Mouse (Mus musculus): ENCODE data around the gene Ick. TPM values are rescaled to one million over a fixed set of nuclear protein-coding genes. Genes with fewer than 3 reads are reported as not detected.
"Not testable (repeated sequence)": the region's sequence is repeated elsewhere in the genome, so short reads cannot be mapped to it uniquely, and the experiment has no call there.

Gene Ick
- polyA plus RNA-seq, 1 experiment = 16.9 TPM

DNA sequence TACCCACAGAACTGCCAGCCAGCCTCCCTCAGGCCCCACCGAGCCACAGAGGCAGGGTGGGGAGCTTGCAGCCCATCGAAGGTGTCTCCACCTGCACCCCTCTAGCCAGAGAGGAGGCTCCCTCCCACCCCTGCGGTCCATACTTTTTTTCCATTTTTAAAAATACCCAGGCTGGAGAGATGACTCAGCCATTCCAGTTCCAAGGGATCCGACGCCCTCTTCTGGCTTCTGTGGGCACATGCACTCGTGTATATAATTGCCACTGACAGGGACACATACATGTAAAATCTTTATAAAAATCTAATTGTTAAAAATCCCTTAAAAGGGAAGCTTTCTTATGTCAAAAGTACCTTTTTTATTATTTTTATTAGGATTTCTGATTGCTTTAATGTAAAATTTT lies 59.9 kb downstream of the Ick start:
- WGBS = 96% methylated on average over 6 of the region's 6 CpGs
- no peak for TF ChIP-seq POLR2A (IDR thresholded peaks at IDR 0.05; ENCODE audit: borderline replicate concordance, insufficient read depth, low read length)
- TF ChIP-seq CTCF (IDR thresholded peaks at IDR 0.05; ENCODE audit: borderline replicate concordance, insufficient read depth, low read depth, low read length) = 0 out of 2 replicates have a peak, but pooled peaks have one; percentile 12

GRCm38 (mm10) chr9:78174016-78174415 lies 65.0 kb downstream of the Ick start:
- no peaks in the 10 kb centered on the region for H3K27me3 ChIP-seq (ENCODE audit: control insufficient read depth, insufficient read depth, low read length)
- H3K27ac ChIP-seq (ENCODE audit: insufficient read depth, low read length) = no peak overlapping the region
- no peak for DNase-seq
- TF ChIP-seq CTCF (IDR thresholded peaks at IDR 0.05; ENCODE audit: borderline replicate concordance, insufficient read depth, low read depth, low read length) (no peak), POLR2A (IDR thresholded peaks at IDR 0.05; ENCODE audit: borderline replicate concordance, insufficient read depth, low read length) (no peak)
- 27% methylated on average over 1 of the region's 1 CpGs for WGBS
- no peaks in the 10 kb centered on the region; the same call in 1 of the 2 replicates for H3K4me1 ChIP-seq (ENCODE audit: control insufficient read depth, insufficient read depth, low read length)
- H3K4me3 ChIP-seq (replicated peaks; ENCODE audit: insufficient read depth, low read depth, low read length) = no peak overlapping the region

More for the DNA sequence above, 59.9 kb downstream of the Ick start:
- no peak overlapping the region for H3K27ac ChIP-seq (ENCODE audit: insufficient read depth, low read length)
- no peak for DNase-seq
- no peaks in the 10 kb centered on the region for H3K27me3 ChIP-seq (ENCODE audit: control insufficient read depth, insufficient read depth, low read length)
- H3K4me1 ChIP-seq (ENCODE audit: control insufficient read depth, insufficient read depth, low read length) = no peaks in the 10 kb centered on the region
- no peak overlapping the region for H3K4me3 ChIP-seq (replicated peaks; ENCODE audit: insufficient read depth, low read depth, low read length)

DNA sequence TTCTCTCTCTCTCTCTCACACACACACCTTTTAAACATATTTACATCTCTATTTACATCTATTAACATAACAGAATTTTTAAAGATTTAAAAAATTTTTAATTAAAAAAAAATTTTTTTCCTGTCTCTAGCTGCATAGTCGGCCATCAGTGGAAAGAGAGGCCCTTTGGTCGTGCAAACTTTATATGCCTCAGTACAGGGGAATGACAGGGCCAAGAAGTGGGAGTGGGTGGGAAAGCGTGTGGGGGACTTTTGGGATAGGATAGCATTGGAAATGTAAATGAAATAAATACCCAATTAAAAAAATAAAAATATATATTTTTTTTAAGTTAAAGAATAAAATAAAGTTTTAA lies 65.9 kb downstream of the Ick start:
- not testable (repeated sequence) for H3K27me3 ChIP-seq (ENCODE audit: control insufficient read depth, insufficient read depth, low read length)
- 22% methylated on average over 3 of the region's 3 CpGs for WGBS

GRCm38 (mm10) chr9:78175277-78176200 lies 66.5 kb downstream of the Ick start:
- Histone ChIP-seq H3K4me1 (ENCODE audit: control insufficient read depth, insufficient read depth, low read length) (no peaks in the 10 kb centered on the region; the same call in 1 of the 2 replicates), H3K27me3 (ENCODE audit: control insufficient read depth, insufficient read depth, low read length) (no peaks in the 10 kb centered on the region), H3K27ac (ENCODE audit: insufficient read depth, low read length) (peak overlapping the region; percentile 92), H3K4me3 (replicated peaks; ENCODE audit: insufficient read depth, low read depth, low read length) (peak overlapping the region; percentile 88)
- under 1% methylated on average over 53 of the region's 58 CpGs for WGBS
- TF ChIP-seq CTCF (IDR thresholded peaks at IDR 0.05; ENCODE audit: borderline replicate concordance, insufficient read depth, low read depth, low read length) (no peak), POLR2A (IDR thresholded peaks at IDR 0.05; ENCODE audit: borderline replicate concordance, insufficient read depth, low read length) (peak; percentile 96)
- DNase-seq = peak; percentile 97

More for the DNA sequence above, 65.9 kb downstream of the Ick start:
- not testable (repeated sequence) for DNase-seq; H3K27ac ChIP-seq (ENCODE audit: insufficient read depth, low read length); H3K4me3 ChIP-seq (replicated peaks; ENCODE audit: insufficient read depth, low read depth, low read length); H3K4me1 ChIP-seq (ENCODE audit: control insufficient read depth, insufficient read depth, low read length)

- H3K4me1 ChIP-seq (ENCODE audit: control insufficient read depth, insufficient read depth, low read length) = no peaks in the 10 kb centered on the region; the same call in 1 of the 2 replicates
- WGBS = under 1% methylated on average over 22 of the region's 22 CpGs
- no peaks in the 10 kb centered on the region for H3K27me3 ChIP-seq (ENCODE audit: control insufficient read depth, insufficient read depth, low read length)
- peak overlapping the region; percentile 92 for H3K27ac ChIP-seq (ENCODE audit: insufficient read depth, low read length)
- TF ChIP-seq POLR2A (IDR thresholded peaks at IDR 0.05; ENCODE audit: borderline replicate concordance, insufficient read depth, low read length) (no peak), CTCF (IDR thresholded peaks at IDR 0.05; ENCODE audit: borderline replicate concordance, insufficient read depth, low read depth, low read length) (peak; percentile 73)
- H3K4me3 ChIP-seq (replicated peaks; ENCODE audit: insufficient read depth, low read depth, low read length) = peak overlapping the region; percentile 88
- DNase-seq = peak; percentile 60 to 68
Observed at GRCm38 (mm10) chr9:78176201-78176727, 67.3 kb downstream of the Ick start.

GRCm38 (mm10) chr9:78176831-78177230 lies 67.8 kb downstream of the Ick start:
- H3K4me1 ChIP-seq (ENCODE audit: control insufficient read depth, insufficient read depth, low read length) = no peaks in the 10 kb centered on the region; the same call in 1 of the 2 replicates
- 31% methylated on average over 7 of the region's 7 CpGs for WGBS
- DNase-seq = peak in 1 of 2 experiments; percentile 21

GRCm38 (mm10) chr9:78178197-78178596 lies 69.2 kb downstream of the Ick start:
- DNase-seq = no peak
- H3K27ac ChIP-seq (ENCODE audit: insufficient read depth, low read length) = no peak overlapping the region
- no peaks in the 10 kb centered on the region for H3K27me3 ChIP-seq (ENCODE audit: control insufficient read depth, insufficient read depth, low read length)
- TF ChIP-seq CTCF (IDR thresholded peaks at IDR 0.05; ENCODE audit: borderline replicate concordance, insufficient read depth, low read depth, low read length) = no peak
- no peak for TF ChIP-seq POLR2A (IDR thresholded peaks at IDR 0.05; ENCODE audit: borderline replicate concordance, insufficient read depth, low read length)
- WGBS = 75% methylated on average over 5 of the region's 5 CpGs
- no peak overlapping the region for H3K4me3 ChIP-seq (replicated peaks; ENCODE audit: insufficient read depth, low read depth, low read length)
- no peaks in the 10 kb centered on the region; the same call in 1 of the 2 replicates for H3K4me1 ChIP-seq (ENCODE audit: control insufficient read depth, insufficient read depth, low read length)

More at GRCm38 (mm10) chr9:78176831-78177230, 67.8 kb downstream of the Ick start:
- TF ChIP-seq CTCF (IDR thresholded peaks at IDR 0.05; ENCODE audit: borderline replicate concordance, insufficient read depth, low read depth, low read length) (no peak), POLR2A (IDR thresholded peaks at IDR 0.05; ENCODE audit: borderline replicate concordance, insufficient read depth, low read length) (no peak)
- H3K27me3 ChIP-seq (ENCODE audit: control insufficient read depth, insufficient read depth, low read length) = no peaks in the 10 kb centered on the region
- peak overlapping the region; percentile 88 for H3K4me3 ChIP-seq (replicated peaks; ENCODE audit: insufficient read depth, low read depth, low read length)
- peak overlapping the region; percentile 92; the same call in 1 of the 2 replicates for H3K27ac ChIP-seq (ENCODE audit: insufficient read depth, low read length)

Data from cerebellum, adult 2 months (tissue).